Mouse (Mus musculus) embryonic facial prominence, embryonic 10.5 days (tissue): ENCODE results near the gene Oscp1. TPM values are rescaled to one million over a fixed set of nuclear protein-coding genes. Genes with fewer than 3 reads are reported as not detected.

Experiments
- polyA plus RNA-seq: library from polyadenylated mRNA; unstranded; fragments of >200 nt; fragmentation: Nextera tagmentation; extraction: Ambion mirVana; gene quantifications from 2 replicates; pipeline ENCODE4 v1.2.1, GENCODE M21; 2016

Gene Oscp1
- polyA plus RNA-seq, 1 experiment from 2014 or later = 24.2 TPM

Other genes starting within 250 kb of the Oscp1 start
- gene Csf3r, start 34.0 kb upstream of the Oscp1 start, polyA plus RNA-seq = 0.54 and 0.60 TPM in 2 replicates
- 161 and 164 TPM in 2 replicates for gene Mrps15, start 11.6 kb upstream of the Oscp1 start, polyA plus RNA-seq
- 44.9 and 48.5 TPM in 2 replicates for gene Lsm10, start 38.1 kb downstream of the Oscp1 start, polyA plus RNA-seq
- gene Stk40, start 45.4 kb downstream of the Oscp1 start, polyA plus RNA-seq = 43.8 and 44.5 TPM in 2 replicates
- gene Eva1b, start 89.2 kb downstream of the Oscp1 start, polyA plus RNA-seq = 37.1 and 38.9 TPM in 2 replicates
- 2.0 and 3.1 TPM in 2 replicates for gene Sh3d21, start 104.9 kb downstream of the Oscp1 start, polyA plus RNA-seq
- gene Thrap3, start 144.2 kb downstream of the Oscp1 start, polyA plus RNA-seq = 262 and 263 TPM in 2 replicates
- gene Map7d1, start 197.8 kb downstream of the Oscp1 start, polyA plus RNA-seq = 60.9 and 62.9 TPM in 2 replicates
- gene Trappc3, start 203.8 kb downstream of the Oscp1 start, polyA plus RNA-seq = 91.8 and 92.3 TPM in 2 replicates
- 7.3 and 11.2 TPM in 2 replicates for gene Col8a2, start 228.2 kb downstream of the Oscp1 start, polyA plus RNA-seq